Mouse (Mus musculus): ENCODE measurements around the gene Nptx1.

Gene Nptx1

DNA sequence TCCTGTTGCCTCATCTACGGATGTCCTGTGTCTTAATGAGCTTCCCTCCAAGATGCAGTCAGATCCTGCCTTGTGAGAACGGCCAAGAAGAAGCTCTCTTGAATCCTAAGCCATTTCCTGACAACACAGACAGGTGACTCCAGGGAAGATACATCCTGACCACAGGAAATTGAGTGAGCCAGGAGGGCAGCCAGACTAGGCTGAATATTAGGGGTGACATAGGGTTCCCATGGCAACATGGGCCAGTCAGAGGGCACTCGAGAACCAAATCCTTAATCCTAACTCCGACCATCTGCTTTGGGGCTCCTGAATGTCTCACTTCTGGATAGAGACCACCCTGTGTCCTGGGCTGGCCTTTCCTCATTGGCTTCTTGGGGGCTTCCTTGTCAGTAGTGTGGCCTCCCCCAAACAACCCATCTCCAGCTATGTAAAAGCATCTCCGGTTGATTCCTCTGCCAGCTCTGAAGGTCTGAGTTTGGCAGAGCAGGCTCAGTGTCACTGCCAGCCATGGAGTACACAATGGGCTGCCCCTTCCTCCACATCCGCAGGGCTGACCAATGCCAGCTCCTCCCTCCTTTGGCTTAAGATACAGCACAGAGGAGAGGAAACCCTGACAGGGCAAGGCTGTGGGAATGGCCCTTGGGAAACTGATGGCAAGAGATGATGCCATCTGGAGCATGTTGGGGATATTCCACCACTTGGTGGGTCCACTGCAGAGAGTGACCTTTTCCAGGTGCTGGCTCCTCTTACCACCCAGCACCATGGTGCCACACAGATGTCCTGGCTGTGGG, 25.4 kb downstream of the Nptx1 start:
- no peak for DNase-seq

- no peak for DNase-seq
Measured at GRCm38 (mm10) chr11:119520713-119521063, 26.9 kb downstream of the Nptx1 start.

GRCm38 (mm10) chr11:119520005-119520712, 27.4 kb downstream of the Nptx1 start:
- no peak for DNase-seq

GRCm38 (mm10) chr11:119519387-119519786, 28.2 kb downstream of the Nptx1 start:
- DNase-seq, result no peak

GRCm38 (mm10) chr11:119516677-119517361, 30.7 kb downstream of the Nptx1 start:
- DNase-seq, result peak; percentile 61

DNA sequence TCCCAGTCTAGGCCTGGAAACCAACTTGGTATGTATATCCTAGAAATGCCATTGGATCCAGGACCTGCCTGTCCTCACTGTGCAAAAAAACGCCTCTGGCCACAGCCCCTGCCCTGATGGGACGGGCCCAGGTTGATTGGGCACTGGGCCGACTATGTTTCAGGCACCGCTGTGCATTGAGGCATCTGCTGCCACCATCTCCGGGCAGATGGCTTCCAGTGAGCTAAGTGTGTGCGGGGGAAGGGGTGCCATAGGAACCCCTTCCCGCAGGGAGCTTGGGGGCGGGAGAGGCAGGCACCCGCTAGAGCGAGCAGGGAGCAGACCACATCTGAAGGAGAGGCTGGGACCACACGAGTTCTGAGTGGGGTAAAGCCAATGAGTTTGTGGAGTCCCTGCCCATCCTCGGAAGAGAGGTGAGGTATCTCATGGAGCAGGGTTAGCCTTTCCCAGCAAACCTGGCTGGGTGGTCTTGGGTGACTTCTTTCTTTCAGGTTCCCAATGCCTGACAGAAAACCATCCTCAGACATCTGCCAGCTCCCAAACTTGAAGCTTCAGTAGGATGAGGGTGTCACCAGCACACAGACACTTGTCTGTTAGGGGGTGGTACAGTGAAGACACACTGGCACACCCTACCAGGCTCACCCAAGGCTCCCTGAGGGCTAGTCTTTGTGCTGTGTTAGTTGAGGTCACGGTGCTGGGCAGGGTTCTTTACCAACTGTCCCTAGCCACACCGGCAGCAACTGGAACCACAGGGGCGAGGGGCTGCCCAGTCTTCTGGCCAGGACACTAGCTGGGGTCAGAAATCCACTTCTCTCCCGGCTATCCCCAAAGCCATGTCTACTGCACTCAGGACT, 31.5 kb downstream of the Nptx1 start:
- peak; percentile 82 for DNase-seq

GRCm38 (mm10) chr11:119514967-119515636, 32.5 kb downstream of the Nptx1 start:
- DNase-seq, result peak; percentile 69

GRCm38 (mm10) chr11:119514108-119514860, 33.3 kb downstream of the Nptx1 start:
- no peak for DNase-seq

GRCm38 (mm10) chr11:119513038-119513659, 34.4 kb downstream of the Nptx1 start:
- DNase-seq, result no peak

DNA sequence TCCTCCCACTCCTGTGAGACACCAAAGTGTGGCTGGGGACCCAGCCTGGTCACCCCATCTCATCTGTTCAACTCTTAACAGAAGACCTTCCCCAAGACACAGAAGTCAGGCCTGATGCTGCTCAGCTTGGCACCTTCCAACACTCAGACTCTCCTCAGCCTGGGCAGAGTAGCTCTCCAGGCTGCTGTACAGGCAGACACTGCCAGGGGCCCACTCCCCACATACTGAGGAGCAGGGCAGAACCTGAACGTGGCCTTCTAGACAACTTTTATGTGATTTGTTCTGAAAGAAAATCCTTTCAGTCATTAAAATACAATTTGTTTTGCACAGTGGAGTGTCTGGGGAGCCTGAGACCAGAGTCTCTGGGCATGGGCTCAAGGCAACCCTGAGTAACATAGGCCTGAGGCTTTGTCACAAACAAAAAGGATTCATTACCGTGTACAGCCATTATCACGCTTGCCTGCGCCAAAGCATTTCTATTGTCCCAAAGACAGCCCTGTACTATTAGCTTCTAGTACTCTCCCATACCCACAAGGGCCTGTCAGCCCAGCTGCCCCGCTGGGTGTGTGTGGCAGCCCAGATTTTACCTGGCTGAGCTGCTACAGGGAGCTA, 38.3 kb downstream of the Nptx1 start:
- no peak for DNase-seq

DNA sequence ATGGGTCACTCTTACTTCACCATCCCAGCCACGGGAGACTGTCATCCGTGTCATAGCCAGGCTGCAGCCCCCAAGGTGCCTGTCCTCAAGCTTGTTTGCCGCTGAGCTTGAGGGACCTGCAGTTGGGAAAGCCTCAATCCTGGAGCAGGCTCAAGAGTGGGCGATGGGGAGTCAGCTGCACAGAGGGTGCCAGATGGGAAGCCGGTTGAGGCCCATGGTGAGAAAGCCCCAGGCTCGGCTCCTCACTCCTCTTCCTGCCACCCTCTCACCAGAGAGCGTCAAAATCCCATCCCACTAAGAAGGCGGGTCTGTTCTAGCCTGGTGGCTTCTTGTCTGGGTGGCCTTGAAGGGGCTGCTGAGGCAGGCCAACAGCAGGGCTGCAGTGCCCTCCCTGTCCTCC, 39.8 kb downstream of the Nptx1 start:
- DNase-seq, result peak; percentile 66

- no peak for DNase-seq
Measured at GRCm38 (mm10) chr11:119506386-119506785, 41.2 kb downstream of the Nptx1 start.

GRCm38 (mm10) chr11:119503675-119504074, 43.9 kb downstream of the Nptx1 start:
- DNase-seq, result peak; percentile 74

DNA sequence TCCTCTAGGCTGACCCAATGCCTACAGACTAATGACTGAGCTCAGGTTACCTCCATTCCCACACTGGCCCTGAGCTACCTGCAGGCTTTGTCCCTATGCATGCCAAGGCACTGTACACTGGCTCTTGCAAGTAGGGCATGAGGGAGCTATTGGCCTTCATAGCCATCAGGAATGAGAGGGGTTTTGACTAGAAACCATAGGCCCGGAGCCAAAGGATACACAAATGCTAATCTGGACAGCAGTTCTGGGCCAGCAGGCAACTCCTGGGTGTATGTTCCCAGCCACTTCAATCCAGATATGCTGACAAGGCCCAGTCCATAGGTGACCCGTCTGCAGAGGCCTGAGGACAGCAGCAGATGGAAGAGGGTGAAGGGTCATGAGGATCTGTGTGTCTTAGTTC, 47.5 kb downstream of the Nptx1 start:
- no peak for DNase-seq

DNA sequence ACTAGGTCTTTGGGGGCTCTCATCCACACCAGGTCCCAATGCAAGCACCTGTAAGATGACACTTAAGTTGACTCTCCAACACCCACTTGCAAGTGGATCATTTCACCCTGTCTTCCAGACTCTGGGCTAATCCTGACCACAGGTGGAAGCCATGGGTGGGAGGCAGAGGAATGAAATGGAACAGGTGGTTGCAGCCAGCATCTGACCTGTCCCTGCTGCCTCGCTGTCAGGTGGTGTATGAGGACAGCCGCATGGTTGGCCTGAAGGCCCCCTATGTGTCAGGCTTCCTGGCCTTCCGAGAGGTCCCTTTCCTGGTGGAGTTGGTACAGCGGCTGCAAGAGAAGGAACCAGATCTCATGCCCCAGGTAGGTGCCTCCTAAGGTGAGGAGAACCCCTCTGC, 48.3 kb downstream of the Nptx1 start:
- DNase-seq, result no peak

DNA sequence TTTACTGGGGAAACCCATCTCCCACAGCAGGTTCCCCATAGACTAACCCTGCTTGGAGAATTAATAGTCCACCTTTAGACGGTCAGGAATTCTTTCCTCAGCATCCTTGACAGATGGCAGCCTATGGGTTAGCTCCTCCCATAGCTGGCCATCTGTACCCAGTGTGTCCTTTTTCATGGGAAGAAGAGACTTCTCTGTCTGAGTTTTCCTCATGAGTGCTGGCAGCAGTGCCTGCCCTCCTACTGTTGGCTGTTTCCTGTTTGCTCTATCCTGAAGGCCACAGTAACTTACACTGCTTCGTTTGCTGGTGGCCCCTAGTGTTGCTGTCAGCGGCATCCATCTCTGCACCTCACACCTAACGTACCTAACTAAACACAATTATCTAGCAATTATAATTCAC, 50.1 kb downstream of the Nptx1 start:
- DNase-seq, result no peak

GRCm38 (mm10) chr11:119496147-119496546, 51.4 kb downstream of the Nptx1 start:
- no peak for DNase-seq

- no peak for DNase-seq
Measured at GRCm38 (mm10) chr11:119493516-119493915, 54.0 kb downstream of the Nptx1 start.

DNA sequence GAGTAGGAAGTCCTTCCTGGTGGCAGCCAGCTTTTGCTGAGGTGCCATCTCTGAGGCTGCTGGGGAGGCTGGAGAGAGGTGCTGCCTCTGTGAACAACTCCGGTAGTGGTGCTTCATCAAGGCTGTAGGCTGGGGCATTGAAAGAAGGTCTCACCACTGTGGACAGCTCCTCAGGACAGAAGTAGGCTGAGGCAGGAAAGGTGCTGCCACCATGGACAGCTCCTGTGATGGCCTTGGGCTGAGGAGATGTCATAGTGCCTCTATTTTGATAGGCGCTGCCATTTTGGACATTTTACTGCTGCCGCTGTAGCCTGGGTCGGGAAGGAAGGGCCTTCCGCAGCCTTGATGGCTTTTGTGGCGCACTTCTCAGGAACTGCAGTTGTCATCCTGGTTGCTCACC, 54.7 kb downstream of the Nptx1 start:
- DNase-seq, result no peak

DNA sequence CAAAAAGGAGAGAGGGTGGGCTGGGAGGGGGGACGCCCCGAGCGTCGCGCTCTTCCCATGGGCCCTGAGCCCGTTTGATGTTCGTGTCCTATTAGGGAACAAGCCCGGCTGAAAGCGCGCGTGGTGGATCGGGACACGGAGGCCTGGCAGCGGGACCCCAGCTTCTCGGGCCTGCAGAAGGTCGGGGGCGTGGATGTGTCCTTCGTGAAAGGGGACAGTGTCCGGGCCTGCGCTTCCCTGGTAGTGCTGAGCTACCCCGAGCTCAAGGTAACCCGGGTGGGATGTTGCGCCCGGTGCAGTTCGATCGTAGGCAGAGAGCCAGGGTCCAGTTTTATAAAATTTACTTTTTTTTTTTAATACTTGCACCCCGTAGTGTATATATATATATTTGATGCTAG, 55.9 kb downstream of the Nptx1 start:
- no peak for DNase-seq
